Mouse (Mus musculus) lung, postnatal 0 days (tissue): ENCODE results near the gene Syt8.

Source experiments
- CTCF ChIP-seq: IDR thresholded peaks from 2 replicates; pipeline ENCODE4 v1.5.1; 2016; ENCODE audit warnings: antibody characterized with exemption, mild to moderate bottlenecking
- EP300 ChIP-seq: IDR thresholded peaks from 2 replicates; pipeline ENCODE4 v1.6.1; 2016; ENCODE audit warnings: antibody characterized with exemption, mild to moderate bottlenecking, control low read depth

DNA sequence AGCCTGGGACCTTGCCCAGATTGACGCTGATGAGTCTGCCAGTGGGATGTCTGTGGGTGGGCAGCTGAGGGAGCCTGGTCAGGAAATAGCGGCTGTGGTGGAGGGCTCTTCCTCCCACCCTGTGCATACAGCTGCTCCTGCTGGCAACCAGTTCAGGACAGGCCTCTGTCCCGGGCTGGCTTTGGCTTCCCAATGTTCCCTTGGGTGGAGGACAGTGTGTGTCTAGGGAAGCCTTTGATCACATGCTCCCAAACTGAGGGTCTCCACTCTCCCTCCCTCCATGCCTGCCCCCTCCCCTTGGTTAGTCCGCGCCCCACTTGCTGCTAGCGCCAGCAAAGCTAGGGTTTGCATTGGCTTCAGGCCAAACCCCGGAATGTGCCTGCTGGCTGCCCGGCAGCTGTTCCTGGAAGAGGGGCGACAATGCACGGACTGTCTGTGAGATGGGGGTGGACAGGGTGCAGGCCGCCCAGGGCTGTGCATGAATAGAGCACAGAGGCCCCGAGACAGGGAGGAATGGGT, 4.4 kb upstream of the Syt8 start:
- TF ChIP-seq CTCF, result no peak
- no peak for TF ChIP-seq EP300
